Mouse (Mus musculus) forebrain, embryonic 16.5 days (tissue): ENCODE results near the gene Pdgfra. TPM values are rescaled to one million over a fixed set of nuclear protein-coding genes. Genes with fewer than 3 reads are reported as not detected.

Experiments
- ATAC-seq: fragments of 200-750 bp; cut with Nextera tagmentation; 2 replicates; pipeline ENCODE4 v1.8.0; 2017; ENCODE audit warnings: mild to moderate bottlenecking, moderate library complexity
- H3K27ac ChIP-seq: fragments of 300-500 bp; sonication (generic); 2 replicates; pipeline ENCODE4 v1.5.1; 2014; ENCODE audit warnings: low read length, control low read depth
- H3K27me3 ChIP-seq: fragments of 300-500 bp; sonication (generic); replicated peaks from 2 replicates; pipeline ENCODE4 v1.6.1; 2014; ENCODE audit warnings: low read length; ENCODE audit not compliant: control insufficient read depth, insufficient read depth
- H3K36me3 ChIP-seq: fragments of 300-500 bp; sonication (generic); 2 replicates; pipeline ENCODE4 v1.6.1; 2014; ENCODE audit not compliant: control insufficient read depth, insufficient read depth
- H3K4me1 ChIP-seq: fragments of 300-500 bp; sonication (generic); replicated peaks from 2 replicates; pipeline ENCODE4 v1.6.1; 2014; ENCODE audit warnings: low read length; ENCODE audit not compliant: control insufficient read depth, insufficient read depth
- H3K4me2 ChIP-seq: fragments of 300-500 bp; sonication (generic); 2 replicates; pipeline ENCODE4 v1.6.1; 2014; ENCODE audit warnings: mild to moderate bottlenecking, low read length, control low read depth
- H3K4me3 ChIP-seq: fragments of 300-500 bp; sonication (generic); replicated peaks from 2 replicates; pipeline ENCODE4 v1.5.1; 2014; ENCODE audit warnings: mild to moderate bottlenecking, low read length, control low read depth
- H3K9ac ChIP-seq: fragments of 300-500 bp; sonication (generic); replicated peaks from 2 replicates; pipeline ENCODE4 v1.6.1; 2014; ENCODE audit warnings: low read depth, low read length, control low read depth
- H3K9me3 ChIP-seq: fragments of 300-500 bp; sonication (generic); 2 replicates; pipeline ENCODE4 v1.6.1; 2016; ENCODE audit warnings: low read length; ENCODE audit not compliant: control insufficient read depth
- WGBS: fragments of 180-500 bp; shearing (Covaris S2); extraction: QIAGEN DNeasy Blood & Tissue Kit; methylation state at CpG from one replicate; pipeline ENCODE4 v1.1.7; 2014; 5-methylcytosine and 5-hydroxymethylcytosine counted together
- polyA plus RNA-seq: library from polyadenylated mRNA; unstranded; fragments of >200 nt; fragmentation: Nextera tagmentation; extraction: Ambion mirVana; gene quantifications from 2 replicates; pipeline ENCODE4 v1.2.1, GENCODE M21; 2015

The Pdgfra gene
- 11.3 and 12.1 TPM in 2 replicates for polyA plus RNA-seq

DNA sequence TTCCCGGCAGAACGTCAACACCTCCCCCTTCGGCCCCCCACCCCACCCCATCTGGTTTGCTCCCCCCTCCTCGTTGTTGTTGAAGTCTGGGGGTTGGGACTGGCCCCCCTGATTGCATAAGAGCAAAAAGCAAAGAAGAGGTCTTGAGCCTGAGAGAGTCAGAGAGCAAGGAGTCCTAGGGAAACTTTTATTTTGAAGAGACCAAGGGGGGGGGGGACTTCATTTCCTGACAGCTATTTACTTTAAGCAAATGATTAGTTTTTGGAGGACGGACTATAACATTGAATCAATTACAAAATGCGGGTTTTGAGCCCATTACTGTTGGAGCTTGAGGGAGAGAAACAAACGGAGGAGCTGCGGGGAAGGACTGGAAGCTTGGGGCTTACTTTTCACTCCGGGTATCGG lies at the start of gene Pdgfra:
Gene Pdgfra (plus strand): TSS at position 272 of the 405 bp plus-strand sequence.
- WGBS: under 1% methylated on average over 10 of the region's 10 CpGs
- no peak within 1 kb of the TSS for H3K27ac ChIP-seq
- H3K4me2 ChIP-seq: peak within 1 kb of the TSS; percentile 42
- no peaks in the 10 kb centered on the region for H3K9me3 ChIP-seq
- H3K27me3 ChIP-seq: peaks cover 66% of the 10 kb centered on the region
- peaks cover 61% of the 10 kb centered on the region for H3K4me1 ChIP-seq
- no peaks in the 10 kb centered on the region for H3K36me3 ChIP-seq
- ATAC-seq: no peak
- H3K9ac ChIP-seq: 0 out of 2 replicates have a peak within 1 kb of the TSS, but pooled peaks have one; percentile 22
- peak within 1 kb of the TSS; percentile 27 for H3K4me3 ChIP-seq

DNA sequence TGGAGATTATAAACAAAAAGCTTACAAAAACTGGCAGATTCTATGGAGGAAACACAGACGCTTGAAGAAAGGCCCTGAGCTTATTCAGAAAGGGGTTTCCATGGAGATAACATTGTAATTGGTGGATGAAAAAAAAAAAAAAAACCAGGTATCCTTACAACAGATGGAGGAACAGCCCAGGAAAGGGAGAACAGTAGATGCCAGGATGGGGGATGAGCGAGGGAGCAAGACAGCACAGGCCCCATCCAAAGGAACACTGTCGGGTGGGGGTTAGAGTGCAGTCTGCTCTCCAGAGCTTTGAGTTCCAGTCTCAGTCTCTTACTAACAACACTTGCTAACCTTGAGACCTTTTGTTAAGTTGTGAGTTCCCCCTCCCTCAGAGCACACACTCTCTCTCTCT lies 45.6 kb upstream of the Pdgfra start:
- no peak overlapping the region for H3K27ac ChIP-seq
- H3K4me2 ChIP-seq: no peak overlapping the region
- no peak overlapping the region for H3K9ac ChIP-seq
- H3K36me3 ChIP-seq: no peaks in the 10 kb centered on the region
- H3K4me3 ChIP-seq: no peak overlapping the region
- ATAC-seq: 0 out of 2 replicates have a peak, but pooled peaks have one; percentile 43
- H3K9me3 ChIP-seq: peaks cover 2% of the 10 kb centered on the region; the same call in 1 of the 2 replicates
- WGBS: 45% methylated on average over 3 of the region's 3 CpGs
- H3K4me1 ChIP-seq: no peaks in the 10 kb centered on the region
- H3K27me3 ChIP-seq: no peaks in the 10 kb centered on the region

DNA sequence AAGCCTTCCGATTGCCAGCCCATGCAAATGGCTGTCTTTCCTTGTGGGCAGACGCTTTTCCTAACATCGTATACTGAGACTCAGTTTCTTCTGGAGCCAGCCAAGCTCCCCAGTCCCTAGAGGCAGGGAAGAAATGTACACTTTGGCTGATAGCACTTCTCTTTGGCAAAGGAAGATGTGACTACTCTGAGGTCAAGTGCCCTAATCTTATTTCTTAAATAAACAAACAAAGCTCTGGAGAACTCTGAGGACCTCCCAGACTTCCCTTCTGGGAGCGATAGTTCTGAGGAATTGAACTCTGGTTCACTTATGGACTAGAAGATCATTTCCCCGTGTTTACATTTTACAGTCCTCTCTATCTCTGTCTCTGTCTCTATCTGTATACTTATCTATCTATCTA lies 42.7 kb upstream of the Pdgfra start:
- H3K4me1 ChIP-seq: no peaks in the 10 kb centered on the region
- no peak overlapping the region for H3K27ac ChIP-seq
- no peaks in the 10 kb centered on the region for H3K27me3 ChIP-seq
- WGBS: 74% methylated on average over 5 of the region's 5 CpGs
- no peak overlapping the region for H3K9ac ChIP-seq
- H3K4me3 ChIP-seq: no peak overlapping the region
- H3K36me3 ChIP-seq: no peaks in the 10 kb centered on the region
- H3K4me2 ChIP-seq: no peak overlapping the region
- no peak for ATAC-seq
- H3K9me3 ChIP-seq: peaks cover 2% of the 10 kb centered on the region; the same call in 1 of the 2 replicates

DNA sequence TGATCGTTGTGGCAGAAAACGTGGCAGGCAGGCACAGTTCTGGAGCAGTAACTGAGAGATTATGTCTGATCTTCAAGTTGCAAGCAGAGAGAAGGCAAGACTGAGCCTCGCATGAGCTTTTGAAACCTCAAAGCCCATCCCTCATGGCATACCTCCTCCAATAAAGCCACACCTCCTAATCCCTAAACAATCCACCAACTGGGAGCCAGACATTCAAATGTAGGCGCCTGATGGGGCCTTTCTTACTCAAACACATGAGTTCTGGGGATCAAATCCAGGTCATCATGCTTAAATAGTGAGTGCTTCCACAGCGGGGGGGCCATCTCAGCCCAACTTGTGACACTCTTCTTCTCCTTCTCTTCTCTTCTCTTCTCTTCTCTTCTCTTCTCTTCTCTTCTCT lies 40.3 kb upstream of the Pdgfra start:
- Histone ChIP-seq H3K9me3 (peaks cover 2% of the 10 kb centered on the region; the same call in 1 of the 2 replicates), H3K4me1 (no peaks in the 10 kb centered on the region), H3K27ac (no peak overlapping the region), H3K36me3 (no peaks in the 10 kb centered on the region), H3K9ac (no peak overlapping the region), H3K4me2 (no peak overlapping the region), H3K27me3 (no peaks in the 10 kb centered on the region), H3K4me3 (no peak overlapping the region)
- no peak for ATAC-seq
- 47% methylated on average over 5 of the region's 5 CpGs for WGBS

DNA sequence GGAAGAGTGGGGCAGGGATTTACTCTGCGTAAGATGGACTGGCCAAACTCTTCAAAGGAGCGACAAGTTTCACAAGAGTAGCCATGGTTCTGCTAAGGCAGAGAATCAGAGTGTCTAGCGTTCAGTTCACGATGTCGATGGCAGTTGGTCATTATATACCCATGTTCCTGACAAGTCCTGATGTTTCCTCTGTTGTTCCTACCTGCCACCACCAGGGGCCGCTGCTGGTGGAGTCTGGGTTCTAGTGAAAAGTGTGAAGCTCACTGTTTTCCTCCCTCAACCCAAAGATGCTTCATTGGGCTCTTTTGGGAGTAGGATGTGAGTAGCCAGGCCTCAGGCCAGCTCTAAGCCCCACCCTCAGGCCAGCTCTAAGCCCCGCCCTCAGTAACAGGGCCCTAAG lies 33.3 kb upstream of the Pdgfra start:
- Histone ChIP-seq H3K9me3 (no peaks in the 10 kb centered on the region), H3K4me2 (no peak overlapping the region), H3K4me3 (no peak overlapping the region), H3K27ac (no peak overlapping the region), H3K36me3 (no peaks in the 10 kb centered on the region), H3K9ac (no peak overlapping the region), H3K4me1 (no peaks in the 10 kb centered on the region), H3K27me3 (no peaks in the 10 kb centered on the region)
- no peak for ATAC-seq
- 67% methylated on average over 7 of the region's 7 CpGs for WGBS

DNA sequence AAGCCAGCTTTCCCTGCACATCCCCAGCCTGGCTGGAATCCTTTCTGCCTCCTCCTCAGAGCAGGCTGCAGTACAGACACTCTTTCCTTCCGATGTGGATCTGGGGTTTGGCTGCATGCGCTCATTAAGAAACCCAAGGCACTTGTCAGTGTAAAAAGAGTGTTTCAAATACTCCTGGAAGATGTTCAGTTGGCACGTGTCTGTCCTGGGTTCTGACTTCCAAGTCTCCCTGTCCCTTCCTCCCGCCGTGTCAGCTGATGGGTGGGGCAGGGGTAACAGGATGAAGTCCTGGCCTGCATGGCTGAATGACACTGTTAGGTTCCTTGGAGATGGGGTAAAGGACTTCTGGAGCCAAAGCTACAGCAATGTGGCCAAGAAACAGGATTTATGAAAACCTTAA lies 30.4 kb upstream of the Pdgfra start:
- no peaks in the 10 kb centered on the region for H3K4me1 ChIP-seq
- H3K4me3 ChIP-seq: no peak overlapping the region
- H3K36me3 ChIP-seq: no peaks in the 10 kb centered on the region
- H3K27me3 ChIP-seq: no peaks in the 10 kb centered on the region
- H3K9me3 ChIP-seq: no peaks in the 10 kb centered on the region
- no peak overlapping the region for H3K4me2 ChIP-seq
- H3K9ac ChIP-seq: no peak overlapping the region
- 33% methylated on average over 5 of the region's 5 CpGs for WGBS
- 0 out of 2 replicates have a peak, but pooled peaks have one; percentile 43 for ATAC-seq
- H3K27ac ChIP-seq: peak overlapping the region; percentile 41

DNA sequence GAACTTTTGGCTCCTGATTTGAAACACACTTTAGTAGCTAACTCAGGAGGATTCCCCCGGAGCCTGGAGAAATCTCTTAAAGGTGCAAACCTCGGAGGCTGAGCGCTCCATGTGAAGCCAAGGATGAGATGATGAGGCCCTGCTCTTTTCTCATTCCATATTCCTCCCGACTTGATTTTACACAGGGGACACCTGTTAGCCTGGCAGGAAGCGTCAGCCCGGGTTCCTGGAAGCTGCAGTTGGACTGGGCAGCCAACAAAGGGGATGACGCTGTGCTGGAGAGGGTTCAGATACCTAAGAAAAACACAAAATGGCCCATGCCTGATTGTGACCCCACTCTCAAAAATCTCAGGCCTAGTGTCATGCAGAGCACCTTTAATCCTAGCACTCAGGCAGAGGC lies 17.4 kb upstream of the Pdgfra start:
- no peaks in the 10 kb centered on the region for H3K9me3 ChIP-seq
- H3K4me2 ChIP-seq: no peak overlapping the region
- no peaks in the 10 kb centered on the region for H3K36me3 ChIP-seq
- H3K4me3 ChIP-seq: no peak overlapping the region
- no peak overlapping the region for H3K9ac ChIP-seq
- no peak overlapping the region for H3K27ac ChIP-seq
- ATAC-seq: no peak
- H3K4me1 ChIP-seq: no peaks in the 10 kb centered on the region
- H3K27me3 ChIP-seq: no peaks in the 10 kb centered on the region; the same call in none of the 2 replicates
- WGBS: 86% methylated on average over 7 of the region's 7 CpGs

DNA sequence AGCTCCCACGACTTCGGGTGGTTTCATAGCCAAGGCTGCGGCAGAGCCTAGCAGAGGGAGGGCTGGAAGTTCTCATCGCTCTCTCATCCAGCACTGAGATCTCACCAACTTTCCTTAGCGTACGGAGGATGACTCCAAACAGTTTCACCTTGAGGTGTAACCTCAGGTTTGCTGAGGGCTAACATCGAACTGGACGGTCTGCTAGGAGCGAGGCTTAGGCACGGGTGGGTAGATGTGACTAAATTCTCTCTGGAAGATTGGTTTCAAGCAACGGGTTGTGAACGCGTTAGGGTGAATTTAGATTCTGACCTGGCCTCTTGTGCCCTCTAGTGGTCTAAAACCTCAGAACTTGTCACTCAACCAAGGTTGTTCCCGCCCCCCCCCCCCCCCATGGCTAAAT lies 9.0 kb upstream of the Pdgfra start:
- no peak overlapping the region for H3K27ac ChIP-seq
- H3K36me3 ChIP-seq: no peaks in the 10 kb centered on the region
- no peak overlapping the region for H3K9ac ChIP-seq
- H3K4me3 ChIP-seq: no peak overlapping the region
- no peaks in the 10 kb centered on the region for H3K9me3 ChIP-seq
- H3K27me3 ChIP-seq: peaks cover 29% of the 10 kb centered on the region
- no peaks in the 10 kb centered on the region; the same call in 1 of the 2 replicates for H3K4me1 ChIP-seq
- ATAC-seq: peak; percentile 52; the same call in 1 of the 2 replicates
- peak overlapping the region; percentile 45 for H3K4me2 ChIP-seq
- 5% methylated on average over 14 of the region's 14 CpGs for WGBS

DNA sequence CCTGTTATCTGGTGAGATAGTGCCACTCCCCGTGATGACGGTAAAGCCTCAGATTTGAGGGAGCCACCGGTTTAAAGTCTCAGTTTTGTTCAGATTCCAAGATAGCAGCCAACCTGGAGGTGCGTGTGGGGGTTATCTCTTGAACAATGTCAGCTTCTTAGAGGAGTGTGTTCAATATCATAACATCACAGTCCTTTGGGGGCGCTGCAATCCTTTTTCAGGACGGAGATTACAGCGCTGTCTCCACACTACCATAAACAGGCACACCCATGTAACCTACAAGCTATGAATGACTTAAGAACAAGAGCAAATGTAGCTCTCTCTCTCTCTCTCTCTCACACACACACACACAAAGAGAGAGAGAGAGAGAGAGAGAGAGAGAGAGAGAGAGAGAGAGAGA lies 8.3 kb upstream of the Pdgfra start:
- H3K4me3 ChIP-seq: no peak overlapping the region
- no peaks in the 10 kb centered on the region for H3K9me3 ChIP-seq
- H3K9ac ChIP-seq: no peak overlapping the region
- no peak for ATAC-seq
- H3K4me2 ChIP-seq: no peak overlapping the region
- peaks cover 35% of the 10 kb centered on the region for H3K27me3 ChIP-seq
- H3K27ac ChIP-seq: no peak overlapping the region
- no peaks in the 10 kb centered on the region for H3K36me3 ChIP-seq
- H3K4me1 ChIP-seq: peaks cover 5% of the 10 kb centered on the region
- WGBS: 53% methylated on average over 7 of the region's 7 CpGs

DNA sequence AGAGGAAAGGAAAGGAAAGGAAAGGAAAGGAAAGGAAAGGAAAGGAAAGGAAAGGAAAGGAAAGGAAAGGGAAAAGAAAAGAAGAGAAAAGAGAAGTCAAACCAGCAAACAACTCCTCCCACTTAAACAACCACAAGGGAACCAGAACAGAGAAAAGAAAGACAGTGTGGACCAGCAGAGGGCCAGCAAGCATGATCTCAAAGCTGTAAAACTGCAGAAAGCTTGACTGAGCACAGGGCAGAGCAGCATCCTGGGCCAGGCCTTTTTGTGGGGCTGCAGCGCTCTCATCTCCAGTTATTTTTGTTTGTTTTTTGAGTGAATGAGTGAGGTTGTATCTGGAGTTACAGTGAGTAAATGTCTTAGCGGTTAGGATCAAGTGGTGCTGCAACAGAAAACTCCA lies 6.8 kb upstream of the Pdgfra start:
- Histone ChIP-seq H3K4me1 (peaks cover 15% of the 10 kb centered on the region), H3K27ac (no peak overlapping the region), H3K27me3 (peaks cover 43% of the 10 kb centered on the region), H3K4me3 (no peak overlapping the region), H3K36me3 (no peaks in the 10 kb centered on the region), H3K9ac (no peak overlapping the region), H3K9me3 (no peaks in the 10 kb centered on the region), H3K4me2 (no peak overlapping the region)
- no peak for ATAC-seq
- 81% methylated on average over 2 of the region's 2 CpGs for WGBS
